Mouse (Mus musculus) cerebellum, adult 18-20 months (tissue): ENCODE measurements around the gene Rhebl1.

Experiments used
- DNase-seq, 2 experiments: peaks; one replicate each; pipeline ENCODE4 v3.0.0; 2021

The Rhebl1 gene

GRCm38 (mm10) chr15:98871070-98871915, 23.0 kb downstream of the Rhebl1 start, which contains the start of gene Kmt2d:
Gene Kmt2d (minus strand): TSS chr15:98871204.
- no peak for DNase-seq

- peak; percentile 64 for DNase-seq
These were observed 23.9 kb downstream of the Rhebl1 start for GRCm38 (mm10) chr15:98870179-98871069.

- no peak for DNase-seq
These were observed 24.8 kb downstream of the Rhebl1 start for GRCm38 (mm10) chr15:98869342-98870178.

GRCm38 (mm10) chr15:98868346-98869063, 25.8 kb downstream of the Rhebl1 start:
- no peak for DNase-seq

- peak; percentile 49 to 71 for DNase-seq
These were observed 27.0 kb downstream of the Rhebl1 start for GRCm38 (mm10) chr15:98867321-98867720.

GRCm38 (mm10) chr15:98866501-98866900, 27.8 kb downstream of the Rhebl1 start:
- no peak for DNase-seq

- DNase-seq = no peak
These were observed 28.6 kb downstream of the Rhebl1 start for GRCm38 (mm10) chr15:98865771-98866170.

- no peak for DNase-seq
These were observed 29.4 kb downstream of the Rhebl1 start for GRCm38 (mm10) chr15:98864951-98865350.

GRCm38 (mm10) chr15:98863451-98863958, 30.8 kb downstream of the Rhebl1 start:
- DNase-seq = no peak

- no peak for DNase-seq
These were observed 32.5 kb downstream of the Rhebl1 start for GRCm38 (mm10) chr15:98861701-98862410.

GRCm38 (mm10) chr15:98860921-98861320, 33.4 kb downstream of the Rhebl1 start:
- DNase-seq = no peak

GRCm38 (mm10) chr15:98859319-98860043, 34.9 kb downstream of the Rhebl1 start:
- no peak for DNase-seq

GRCm38 (mm10) chr15:98854214-98854613, 40.1 kb downstream of the Rhebl1 start:
- DNase-seq = no peak

GRCm38 (mm10) chr15:98853161-98853937, 41.0 kb downstream of the Rhebl1 start:
- peak; percentile 55 to 59 for DNase-seq

- DNase-seq = no peak
These were observed 41.6 kb downstream of the Rhebl1 start for GRCm38 (mm10) chr15:98852733-98853132.

- DNase-seq = no peak
These were observed 42.3 kb downstream of the Rhebl1 start for GRCm38 (mm10) chr15:98852071-98852470.

GRCm38 (mm10) chr15:98851229-98851818, 43.0 kb downstream of the Rhebl1 start:
- no peak for DNase-seq

- DNase-seq = peak; percentile 61 to 63
These were observed 43.7 kb downstream of the Rhebl1 start for GRCm38 (mm10) chr15:98850668-98851067.
